Mouse (Mus musculus): ENCODE data around the gene Il3ra.

DNA sequence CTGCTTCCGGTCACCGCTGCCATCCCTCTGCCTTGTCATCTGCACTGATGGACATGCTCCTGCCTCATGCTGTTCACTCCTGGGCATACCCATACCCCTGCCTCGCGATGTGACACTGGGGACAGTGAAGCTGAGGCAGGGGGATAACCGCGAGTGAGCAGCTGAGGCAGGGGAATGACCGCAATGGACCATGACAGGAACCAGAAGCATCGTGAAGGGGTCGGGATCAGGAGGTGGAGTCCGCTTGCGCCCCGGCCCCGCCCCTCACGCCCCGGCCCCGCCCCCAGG, 682 bp downstream of the Il3ra start:
- no peak for TF ChIP-seq CTCF (IDR thresholded peaks at IDR 0.05; ENCODE audit: low read depth)
- TF ChIP-seq EP300 (optimal IDR thresholded peaks at IDR 0.05), result no peak
